Mouse (Mus musculus): ENCODE measurements at regions not wholly inside any gene's neighbourhood (a gene's known extent, or its start where the extent isn't known, plus 50 kb on each side); places are given as distances from the start of the nearest gene placed in this dataset.

- no peak for TF ChIP-seq GATA1 (IDR thresholded peaks at IDR 0.05; ENCODE audit: low read length)
- no peak for TF ChIP-seq TAL1 (IDR thresholded peaks at IDR 0.05; ENCODE audit: low read length)
Measured at GRCm38 (mm10) chr2:79048777-79049537, 181.0 kb downstream of the Ube2e3 start.

All from erythroblast, embryonic 14.5 days (primary cell).